Mouse (Mus musculus): ENCODE results near the gene Hspa1l. TPM values are rescaled to one million over a fixed set of nuclear protein-coding genes. Genes with fewer than 3 reads are reported as not detected.

Gene Hspa1l
- total and polyA plus RNA-seq, 3 experiments = 0.15 to 1.6 TPM; not detected in 1

DNA sequence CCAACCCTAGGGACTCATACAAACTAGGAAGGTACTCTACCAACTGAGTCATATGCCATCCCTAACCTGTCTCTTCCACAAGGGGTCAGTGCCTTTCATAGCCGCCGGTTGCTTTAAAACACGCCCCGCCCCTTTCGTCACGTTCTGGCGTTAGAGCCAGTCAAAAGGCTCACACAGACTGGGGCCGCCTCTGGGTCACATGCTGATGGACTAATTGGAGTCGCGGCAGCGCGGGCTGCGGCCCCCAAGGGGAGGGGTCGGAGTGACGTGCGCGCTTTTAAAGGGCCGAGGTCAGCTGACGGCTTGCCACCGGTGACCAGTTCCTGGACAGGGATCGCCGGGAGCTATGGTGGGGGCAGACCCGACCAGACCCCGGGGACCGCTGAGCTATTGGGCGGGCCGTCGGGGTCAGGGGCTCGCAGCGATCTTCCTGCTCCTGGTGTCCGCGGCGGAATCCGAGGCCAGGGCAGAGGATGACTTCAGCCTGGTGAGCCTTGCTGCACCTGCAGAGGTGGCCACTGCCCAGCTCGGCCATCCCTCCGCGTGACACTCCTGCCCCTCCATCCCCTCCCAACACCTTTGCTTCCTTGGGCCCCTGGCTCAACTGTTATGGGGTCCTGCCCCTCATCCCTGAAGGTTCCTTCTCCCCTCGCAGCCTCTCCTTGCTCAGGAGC lies 41.3 kb upstream of the Hspa1l start, which contains the start of gene Neu1 (continued):
- TF ChIP-seq HCFC1 (IDR thresholded peaks at IDR 0.05; ENCODE audit: low read depth, low read length) (peak; percentile 78; the same call in 1 of the 2 replicates), ZNF384 (IDR thresholded peaks at IDR 0.05; ENCODE audit: low read depth, low read length) (no peak), KAT2A (conservative IDR thresholded peaks at IDR 0.05; ENCODE audit: low read depth, low read length) (no peak; the same call in 1 of the 2 replicates), RAD21 (IDR thresholded peaks at IDR 0.05; ENCODE audit: low read depth, low read length) (peak; percentile 37), ELF1 (IDR thresholded peaks at IDR 0.05; ENCODE audit: low read depth, low read length) (peak; percentile 11; the same call in 1 of the 2 replicates), NELFE (IDR thresholded peaks at IDR 0.05; ENCODE audit: low read depth, low read length) (peak; percentile 60), UBTF (IDR thresholded peaks at IDR 0.05; ENCODE audit: borderline replicate concordance, insufficient read depth, low read depth, low read length) (0 out of 2 replicates have a peak, but pooled peaks have one; percentile 20), BHLHE40 (IDR thresholded peaks at IDR 0.05; ENCODE audit: borderline replicate concordance, low read depth, low read length) (peak; percentile 87), USF1 (IDR thresholded peaks at IDR 0.05; ENCODE audit: low read depth, low read length) (peak; percentile 95), TCF12 (IDR thresholded peaks at IDR 0.05; ENCODE audit: low read depth, low read length) (0 out of 2 replicates have a peak, but pooled peaks have one; percentile 11)

DNA sequence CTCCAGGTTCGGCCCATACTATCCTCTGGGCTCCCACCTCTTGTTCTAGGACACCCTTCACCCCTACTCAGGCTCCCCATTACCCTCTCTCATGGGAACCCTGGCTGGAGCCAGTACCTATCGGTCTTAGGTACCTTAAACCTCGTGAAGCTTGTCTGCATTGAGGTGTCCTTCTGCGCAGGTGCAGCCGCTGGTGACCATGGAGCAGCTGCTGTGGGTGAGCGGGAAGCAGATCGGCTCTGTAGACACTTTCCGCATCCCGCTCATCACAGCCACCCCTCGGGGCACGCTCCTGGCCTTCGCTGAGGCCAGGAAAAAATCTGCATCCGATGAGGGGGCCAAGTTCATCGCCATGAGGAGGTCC lies 40.8 kb upstream of the Hspa1l start:
- no peak for TF ChIP-seq MAZ (IDR thresholded peaks at IDR 0.05; ENCODE audit: low read depth, low read length)
- TF ChIP-seq GABPA (IDR thresholded peaks at IDR 0.05; ENCODE audit: low read depth, low read length) = no peak
- no peak for TF ChIP-seq MEF2A (IDR thresholded peaks at IDR 0.05; ENCODE audit: extremely low read depth, insufficient replicate concordance, low read depth, low read length, poor library complexity, severe bottlenecking)
- no peak for TF ChIP-seq ETS1 (IDR thresholded peaks at IDR 0.05; ENCODE audit: low read depth, low read length)
- TF ChIP-seq POLR2AphosphoS5 (IDR thresholded peaks at IDR 0.05; ENCODE audit: borderline replicate concordance, low read depth, low read length) = no peak
- no peak for TF ChIP-seq NELFE (IDR thresholded peaks at IDR 0.05; ENCODE audit: low read depth, low read length)
- TF ChIP-seq NRF1 (IDR thresholded peaks at IDR 0.05; ENCODE audit: insufficient read depth, low read depth, low read length, poor library complexity, severe bottlenecking) = peak; percentile 60; the same call in 1 of the 2 replicates
- Histone ChIP-seq H3K36me3 (ENCODE audit: control insufficient read depth in 1 of 2, insufficient read depth in 2 of 2, low read length in 2 of 2) (peaks cover 0 to 6% of the 10 kb centered on the region in 2 experiments; a peak in 2 of 4 replicates), H3K27ac (ENCODE audit: control insufficient read depth, low read depth, low read length) (no peak overlapping the region), H3K27me3 (ENCODE audit: control insufficient read depth in 1 of 2, insufficient read depth in 2 of 2, low read length in 2 of 2) (no peaks in the 10 kb centered on the region), H3K9me3 (replicated peaks; ENCODE audit: insufficient read depth, low read length) (no peaks in the 10 kb centered on the region), H3K9ac (ENCODE audit: control insufficient read depth, low read depth, low read length, poor library complexity, severe bottlenecking) (peak overlapping the region; percentile 68), H3K79me2 (ENCODE audit: control insufficient read depth, insufficient read depth, low read length, poor library complexity) (peaks cover 5% of the 10 kb centered on the region; the same call in 1 of the 2 replicates), H3K4me1 (ENCODE audit: control insufficient read depth in 1 of 2, insufficient read depth in 2 of 2, low read length in 2 of 2) (peaks cover 3 to 10% of the 10 kb centered on the region in 2 experiments; a peak in 3 of 4 replicates), H3K4me3 (ENCODE audit: control insufficient read depth in 1 of 2, insufficient read depth in 1 of 2, low read depth in 2 of 2, low read length in 2 of 2) (peak overlapping the region; percentile 70 to 84)
- peak; percentile 52 for DNase-seq (ENCODE audit: low read depth, low spot score)

All from MEL (cell line).